Mouse (Mus musculus) myocyte (in vitro differentiated cells): Measurements from ENCODE around the gene Gcnt7. TPM values are rescaled to one million over a fixed set of nuclear protein-coding genes. Genes with fewer than 3 reads are reported as not detected.
A peak's percentile ranks its signal among the peaks of the same experiment; 100 is the strongest.

ENCODE experiments used
- H3K27me3 ChIP-seq: one replicate; pipeline ENCODE4 v1.6.1; 2011; ENCODE audit not compliant: control insufficient read depth, insufficient read depth, insufficient read length
- H3K36me3 ChIP-seq: one replicate; pipeline ENCODE4 v1.6.1; 2011; ENCODE audit not compliant: control insufficient read depth, insufficient read depth
- H3K4me2 ChIP-seq: one replicate; pipeline ENCODE4 v1.6.1; 2011; ENCODE audit warnings: low read depth, control low read depth
- H3K4me3 ChIP-seq: one replicate; pipeline ENCODE4 v1.5.1; 2011; ENCODE audit warnings: mild to moderate bottlenecking, control low read depth, moderate library complexity
- H3K79me2 ChIP-seq: one replicate; pipeline ENCODE4 v1.6.1; 2011; ENCODE audit not compliant: control insufficient read depth, insufficient read depth
- H3ac ChIP-seq: one replicate; pipeline ENCODE4 v1.6.1; 2011; ENCODE audit not compliant: control insufficient read depth, insufficient read length
- CEBPB ChIP-seq: IDR thresholded peaks from 2 replicates; pipeline ENCODE4 v1.6.1; 2011; ENCODE audit warnings: mild to moderate bottlenecking, moderate library complexity; ENCODE audit not compliant: poor library complexity, insufficient read depth, severe bottlenecking
- E2F4 ChIP-seq: IDR thresholded peaks from one replicate; pipeline ENCODE4 v1.6.1; 2011; ENCODE audit warnings: mild to moderate bottlenecking, control low read depth, moderate library complexity; ENCODE audit not compliant: insufficient read depth
- MAX ChIP-seq: IDR thresholded peaks from one replicate; pipeline ENCODE4 v1.6.1; 2011; ENCODE audit warnings: low read depth, mild to moderate bottlenecking, control low read depth
- MYOD1 ChIP-seq, 3 experiments: IDR thresholded peaks; one replicate each; pipeline ENCODE4 v1.6.1; 2011; ENCODE audit warnings: control low read depth in 2 of 3, low read depth in 2 of 3, mild to moderate bottlenecking in 2 of 3, moderate library complexity in 1 of 3; ENCODE audit not compliant: insufficient read length in 2 of 3, control insufficient read depth in 1 of 3
- MYOG ChIP-seq, 3 experiments: IDR thresholded peaks; one replicate each; pipeline ENCODE4 v1.6.1; 2011; ENCODE audit warnings: control low read depth in 2 of 3, low read depth in 2 of 3, mild to moderate bottlenecking in 2 of 3; ENCODE audit not compliant: insufficient read length in 2 of 3, control insufficient read depth in 1 of 3, insufficient read depth in 1 of 3
- POLR2A ChIP-seq: IDR thresholded peaks from one replicate; pipeline ENCODE4 v1.6.1; 2011; ENCODE audit warnings: low read depth, mild to moderate bottlenecking, control low read depth, moderate library complexity; ENCODE audit not compliant: insufficient read length
- POLR2AphosphoS2 ChIP-seq: IDR thresholded peaks from one replicate; pipeline ENCODE4 v1.6.1; 2011; ENCODE audit warnings: low read depth, control low read depth; ENCODE audit not compliant: insufficient read length
- REST ChIP-seq: IDR thresholded peaks from one replicate; pipeline ENCODE4 v1.6.1; 2011; ENCODE audit warnings: mild to moderate bottlenecking, control low read depth, moderate library complexity; ENCODE audit not compliant: insufficient read depth, insufficient read length
- SRF ChIP-seq: IDR thresholded peaks from one replicate; pipeline ENCODE4 v1.6.1; 2011; ENCODE audit warnings: low read depth; ENCODE audit not compliant: control insufficient read depth, insufficient read length
- TCF12 ChIP-seq: IDR thresholded peaks from one replicate; pipeline ENCODE4 v1.6.1; 2011; ENCODE audit warnings: mild to moderate bottlenecking, control low read depth; ENCODE audit not compliant: poor library complexity, insufficient read depth, severe bottlenecking
- TCF3 ChIP-seq: IDR thresholded peaks from one replicate; pipeline ENCODE4 v1.6.1; 2011; ENCODE audit warnings: low read depth, control low read depth; ENCODE audit not compliant: insufficient read length
- USF1 ChIP-seq: IDR thresholded peaks from one replicate; pipeline ENCODE4 v1.6.1; 2011; ENCODE audit warnings: low read depth, mild to moderate bottlenecking, control low read depth, moderate library complexity
- polyA plus RNA-seq: library from polyadenylated mRNA; unstranded; fragments of >200 nt; fragmentation: generic; extraction: Trizol; gene quantifications from one replicate; pipeline ENCODE4 v1.2.1, GENCODE M21; 2012; ENCODE audit warnings: missing spikeins

Gene Gcnt7
- polyA plus RNA-seq, 1 experiment: 0.17 TPM

- Histone ChIP-seq H3ac (no peak overlapping the region), H3K4me2 (no peak overlapping the region), H3K4me3 (no peak overlapping the region), H3K79me2 (no peaks in the 10 kb centered on the region), H3K36me3 (no peaks in the 10 kb centered on the region), H3K27me3 (peaks cover 4% of the 10 kb centered on the region)
- TF ChIP-seq USF1: no peak
- TF ChIP-seq POLR2AphosphoS2: no peak
- TF ChIP-seq MYOD1 (IDR thresholded peaks at IDR 0.05; ENCODE audit: control insufficient read depth in 1 of 3, insufficient read length in 2 of 3, low read depth in 2 of 3): no peak
- TF ChIP-seq REST: no peak
- TF ChIP-seq TCF3: no peak
- TF ChIP-seq CEBPB: no peak
- no peak for TF ChIP-seq E2F4
- no peak for TF ChIP-seq MYOG (IDR thresholded peaks at IDR 0.05; ENCODE audit: control insufficient read depth in 1 of 3, insufficient read depth in 1 of 3, insufficient read length in 2 of 3, low read depth in 2 of 3)
- no peak for TF ChIP-seq POLR2A
- no peak for TF ChIP-seq MAX
- no peak for TF ChIP-seq SRF
- no peak for TF ChIP-seq TCF12
Observed at GRCm38 (mm10) chr2:172405011-172405410, 53.4 kb downstream of the Gcnt7 start.

- no peaks in the 10 kb centered on the region for H3K79me2 ChIP-seq
- H3K4me3 ChIP-seq: no peak overlapping the region
- H3K36me3 ChIP-seq: no peaks in the 10 kb centered on the region
- no peak overlapping the region for H3K4me2 ChIP-seq
- TF ChIP-seq TCF12 (no peak), E2F4 (no peak), POLR2AphosphoS2 (no peak), CEBPB (no peak), SRF (no peak)
- H3K27me3 ChIP-seq: peaks cover 11% of the 10 kb centered on the region
- H3ac ChIP-seq: no peak overlapping the region
Observed at GRCm38 (mm10) chr2:172404239-172404638, 54.2 kb downstream of the Gcnt7 start.

GRCm38 (mm10) chr2:172401116-172401825 is 57.1 kb downstream of the Gcnt7 start:
- Histone ChIP-seq H3ac (no peak overlapping the region), H3K4me2 (no peak overlapping the region), H3K79me2 (no peaks in the 10 kb centered on the region), H3K36me3 (no peaks in the 10 kb centered on the region), H3K27me3 (peaks cover 32% of the 10 kb centered on the region), H3K4me3 (no peak overlapping the region)
- no peak for TF ChIP-seq SRF
- TF ChIP-seq MYOD1 (IDR thresholded peaks at IDR 0.05; ENCODE audit: control insufficient read depth in 1 of 3, insufficient read length in 2 of 3, low read depth in 2 of 3): peak in 1 of 3 experiments; percentile 32
- no peak for TF ChIP-seq MAX
- peak in 1 of 3 experiments; percentile 36 for TF ChIP-seq MYOG (IDR thresholded peaks at IDR 0.05; ENCODE audit: control insufficient read depth in 1 of 3, insufficient read depth in 1 of 3, insufficient read length in 2 of 3, low read depth in 2 of 3)

Other genes starting within 250 kb of the Gcnt7 start
- not detected for gene Mc3r, start 210.1 kb downstream of the Gcnt7 start, polyA plus RNA-seq
- gene Fam210b, start 113.0 kb downstream of the Gcnt7 start, polyA plus RNA-seq: 3.9 TPM
- gene Aurka, start 88.1 kb downstream of the Gcnt7 start, polyA plus RNA-seq: 46.9 TPM
- gene Cstf1, start 87.9 kb downstream of the Gcnt7 start, polyA plus RNA-seq: 28.3 TPM
- 0.24 TPM for gene Cass4, start 64.8 kb downstream of the Gcnt7 start, polyA plus RNA-seq
- 49.8 TPM for gene Rtf2, start 18.0 kb downstream of the Gcnt7 start, polyA plus RNA-seq
- gene Fam209, start 13.9 kb upstream of the Gcnt7 start, polyA plus RNA-seq: 0.08 TPM
- not detected for gene Tfap2c, start 91.0 kb upstream of the Gcnt7 start, polyA plus RNA-seq